Mouse (Mus musculus): ENCODE measurements around the gene Ipo9.
A peak's percentile ranks its signal among the peaks of the same experiment; 100 is the strongest.

Ipo9 gene

GRCm38 (mm10) chr1:135427390-135427789 lies 2.9 kb downstream of the Ipo9 start:
- DNase-seq, result no peak

GRCm38 (mm10) chr1:135426645-135427044 lies 3.7 kb downstream of the Ipo9 start:
- peak; percentile 14 to 25 for DNase-seq

- no peak for DNase-seq
Measured at GRCm38 (mm10) chr1:135422772-135423171, 7.5 kb downstream of the Ipo9 start.

- no peak for DNase-seq
Measured at GRCm38 (mm10) chr1:135413996-135414395, 16.3 kb downstream of the Ipo9 start.

- DNase-seq, result no peak
Measured at GRCm38 (mm10) chr1:135412130-135412529, 18.2 kb downstream of the Ipo9 start.

- no peak for DNase-seq
Measured at GRCm38 (mm10) chr1:135410967-135411366, 19.3 kb downstream of the Ipo9 start.

GRCm38 (mm10) chr1:135408973-135409372 lies 21.3 kb downstream of the Ipo9 start:
- DNase-seq, result no peak

- DNase-seq, result no peak
Measured at GRCm38 (mm10) chr1:135405356-135405755, 24.9 kb downstream of the Ipo9 start.

GRCm38 (mm10) chr1:135401452-135402110 lies 28.7 kb downstream of the Ipo9 start:
- DNase-seq, result no peak

- no peak for DNase-seq
Measured at GRCm38 (mm10) chr1:135399466-135399865, 30.8 kb downstream of the Ipo9 start.

GRCm38 (mm10) chr1:135385161-135385560 lies 45.1 kb downstream of the Ipo9 start:
- DNase-seq, result no peak

GRCm38 (mm10) chr1:135384171-135384570 lies 46.1 kb downstream of the Ipo9 start:
- no peak for DNase-seq

GRCm38 (mm10) chr1:135381560-135381959 lies 48.7 kb downstream of the Ipo9 start:
- DNase-seq, result peak in 1 of 2 experiments; percentile 39

- DNase-seq, result peak; percentile 58 to 62
Measured at GRCm38 (mm10) chr1:135380071-135380991, 50.0 kb downstream of the Ipo9 start.

- no peak for DNase-seq
Measured at GRCm38 (mm10) chr1:135379048-135379447, 51.3 kb downstream of the Ipo9 start.

GRCm38 (mm10) chr1:135378576-135378975 lies 51.7 kb downstream of the Ipo9 start:
- DNase-seq, result peak in 1 of 2 experiments; percentile 36

- peak; percentile 82 to 85 for DNase-seq
Measured at GRCm38 (mm10) chr1:135374868-135375581, 55.3 kb downstream of the Ipo9 start, which contains the start of gene Shisa4. TSS of gene Shisa4 (minus strand) at chr1:135375237.

- DNase-seq, result peak; percentile 65 to 71
Measured at GRCm38 (mm10) chr1:135374175-135374867, 56.0 kb downstream of the Ipo9 start.

- no peak for DNase-seq
Measured at GRCm38 (mm10) chr1:135373171-135373677, 57.1 kb downstream of the Ipo9 start.

- DNase-seq, result peak in 1 of 2 experiments; percentile 32
Measured at GRCm38 (mm10) chr1:135369415-135369814, 60.9 kb downstream of the Ipo9 start.

GRCm38 (mm10) chr1:135368982-135369381 lies 61.3 kb downstream of the Ipo9 start:
- peak; percentile 63 for DNase-seq

- peak; percentile 91 to 93 for DNase-seq
Measured at GRCm38 (mm10) chr1:135368245-135368644, 62.1 kb downstream of the Ipo9 start.

Measured in cerebellum, postnatal 25 days (tissue).